Mouse (Mus musculus): ENCODE measurements around the gene Fam234b. TPM values are rescaled to one million over a fixed set of nuclear protein-coding genes. Genes with fewer than 3 reads are reported as not detected.

Gene Fam234b
- polyA plus RNA-seq, 1 experiment from 2014 or later: 5.7 TPM

GRCm38 (mm10) chr6:135260435-135260834, 62.7 kb downstream of the Fam234b start:
- Histone ChIP-seq H3K27me3 (replicated peaks; ENCODE audit: insufficient read depth, low read length) (no peaks in the 10 kb centered on the region), H3K9me3 (ENCODE audit: low read length) (no peaks in the 10 kb centered on the region), H3K4me2 (replicated peaks; ENCODE audit: low read depth, low read length) (no peak overlapping the region), H3K36me3 (ENCODE audit: insufficient read depth, low read length) (no peaks in the 10 kb centered on the region), H3K4me3 (ENCODE audit: low read depth, low read length) (no peak overlapping the region), H3K9ac (replicated peaks; ENCODE audit: low read depth) (no peak overlapping the region), H3K4me1 (ENCODE audit: insufficient read depth, low read depth, low read length) (no peaks in the 10 kb centered on the region), H3K27ac (ENCODE audit: low read length) (no peak overlapping the region)
- DNase-seq (ENCODE audit: low spot score) (no peak), ATAC-seq (no peak)
- TF ChIP-seq CTCF (IDR thresholded peaks at IDR 0.05) (no peak), EP300 (IDR thresholded peaks at IDR 0.05) (no peak)
- WGBS: 84% methylated on average over 6 of the region's 6 CpGs

DNA sequence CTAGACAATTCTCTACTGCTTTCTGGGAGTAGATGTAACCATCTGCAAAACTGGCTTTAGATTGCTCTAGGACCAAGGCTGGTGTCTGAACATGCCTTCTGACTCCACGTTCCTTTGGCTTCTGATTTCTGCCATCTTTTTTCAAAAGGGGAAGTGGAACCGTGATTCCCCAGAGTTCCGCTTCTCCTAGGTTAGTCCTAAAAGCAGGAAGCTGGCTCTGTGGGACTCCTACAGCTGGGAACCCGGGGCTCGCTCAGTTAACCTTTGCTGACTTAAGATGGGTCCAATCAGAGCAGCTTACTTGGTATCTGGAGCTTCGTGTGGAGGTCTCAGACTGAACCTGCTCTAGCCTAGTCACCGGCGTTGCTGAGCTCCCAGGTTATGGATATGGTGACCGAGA, 63.3 kb downstream of the Fam234b start:
- no peak for DNase-seq (ENCODE audit: low spot score)
- Histone ChIP-seq H3K27ac (ENCODE audit: low read length) (no peak overlapping the region), H3K4me3 (ENCODE audit: low read depth, low read length) (no peak overlapping the region), H3K4me1 (ENCODE audit: insufficient read depth, low read depth, low read length) (no peaks in the 10 kb centered on the region), H3K27me3 (replicated peaks; ENCODE audit: insufficient read depth, low read length) (no peaks in the 10 kb centered on the region), H3K4me2 (replicated peaks; ENCODE audit: low read depth, low read length) (no peak overlapping the region), H3K36me3 (ENCODE audit: insufficient read depth, low read length) (no peaks in the 10 kb centered on the region), H3K9me3 (ENCODE audit: low read length) (no peaks in the 10 kb centered on the region), H3K9ac (replicated peaks; ENCODE audit: low read depth) (no peak overlapping the region)
- TF ChIP-seq CTCF (IDR thresholded peaks at IDR 0.05) (no peak), EP300 (IDR thresholded peaks at IDR 0.05) (no peak)
- 89% methylated on average over 9 of the region's 9 CpGs for WGBS
- no peak for ATAC-seq

DNA sequence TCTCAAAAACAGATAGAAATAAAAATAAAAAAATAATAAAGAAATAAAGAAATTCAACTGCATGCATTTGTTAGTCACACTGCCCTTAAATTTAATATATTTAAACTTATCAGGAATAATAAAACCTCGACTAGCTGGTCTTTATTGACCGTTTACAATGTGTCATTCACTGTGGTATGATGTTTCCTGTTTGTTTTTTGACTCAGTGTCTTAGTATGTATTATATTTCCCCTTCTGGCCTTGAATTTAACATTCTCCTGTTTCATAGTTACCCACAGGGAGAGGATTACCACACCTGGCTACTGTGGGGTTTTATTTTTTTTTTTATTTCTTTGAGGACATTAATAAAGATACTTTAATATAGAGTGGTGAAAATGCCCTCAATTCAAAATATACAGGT, 64.8 kb downstream of the Fam234b start:
- H3K9me3 ChIP-seq (ENCODE audit: low read length): no peaks in the 10 kb centered on the region
- H3K27ac ChIP-seq (ENCODE audit: low read length): no peak overlapping the region
- no peak for DNase-seq (ENCODE audit: low spot score)
- H3K27me3 ChIP-seq (replicated peaks; ENCODE audit: insufficient read depth, low read length): no peaks in the 10 kb centered on the region
- no peak for TF ChIP-seq EP300 (IDR thresholded peaks at IDR 0.05)
- TF ChIP-seq CTCF (IDR thresholded peaks at IDR 0.05): no peak
- no peak for ATAC-seq
- H3K4me3 ChIP-seq (ENCODE audit: low read depth, low read length): no peak overlapping the region
- H3K4me2 ChIP-seq (replicated peaks; ENCODE audit: low read depth, low read length): no peak overlapping the region
- no peaks in the 10 kb centered on the region for H3K36me3 ChIP-seq (ENCODE audit: insufficient read depth, low read length)
- H3K4me1 ChIP-seq (ENCODE audit: insufficient read depth, low read depth, low read length): no peaks in the 10 kb centered on the region
- 51% methylated on average over 2 of the region's 2 CpGs for WGBS
- no peak overlapping the region for H3K9ac ChIP-seq (replicated peaks; ENCODE audit: low read depth)

- H3K36me3 ChIP-seq (ENCODE audit: insufficient read depth, low read length): no peaks in the 10 kb centered on the region
- no peak overlapping the region for H3K27ac ChIP-seq (ENCODE audit: low read length)
- DNase-seq (ENCODE audit: low spot score) (no peak), ATAC-seq (no peak)
- no peak overlapping the region for H3K4me3 ChIP-seq (ENCODE audit: low read depth, low read length)
- H3K9ac ChIP-seq (replicated peaks; ENCODE audit: low read depth): no peak overlapping the region
- no peaks in the 10 kb centered on the region for H3K9me3 ChIP-seq (ENCODE audit: low read length)
- no peaks in the 10 kb centered on the region for H3K27me3 ChIP-seq (replicated peaks; ENCODE audit: insufficient read depth, low read length)
- H3K4me1 ChIP-seq (ENCODE audit: insufficient read depth, low read depth, low read length): no peaks in the 10 kb centered on the region
- no peak for TF ChIP-seq EP300 (IDR thresholded peaks at IDR 0.05)
- TF ChIP-seq CTCF (IDR thresholded peaks at IDR 0.05): peak; percentile 50
- 94% methylated on average over 6 of the region's 6 CpGs for WGBS
- H3K4me2 ChIP-seq (replicated peaks; ENCODE audit: low read depth, low read length): no peak overlapping the region
These were observed 66.4 kb downstream of the Fam234b start for GRCm38 (mm10) chr6:135264136-135264535.

GRCm38 (mm10) chr6:135266056-135266455, 68.3 kb downstream of the Fam234b start:
- no peak overlapping the region for H3K9ac ChIP-seq (replicated peaks; ENCODE audit: low read depth)
- no peaks in the 10 kb centered on the region for H3K4me1 ChIP-seq (ENCODE audit: insufficient read depth, low read depth, low read length)
- WGBS: 87% methylated on average over 1 of the region's 1 CpGs
- TF ChIP-seq EP300 (IDR thresholded peaks at IDR 0.05): no peak
- TF ChIP-seq CTCF (IDR thresholded peaks at IDR 0.05): no peak
- no peaks in the 10 kb centered on the region for H3K27me3 ChIP-seq (replicated peaks; ENCODE audit: insufficient read depth, low read length)
- no peak for DNase-seq (ENCODE audit: low spot score)
- no peaks in the 10 kb centered on the region for H3K9me3 ChIP-seq (ENCODE audit: low read length)
- ATAC-seq: no peak
- no peak overlapping the region for H3K4me3 ChIP-seq (ENCODE audit: low read depth, low read length)
- H3K27ac ChIP-seq (ENCODE audit: low read length): no peak overlapping the region
- no peaks in the 10 kb centered on the region for H3K36me3 ChIP-seq (ENCODE audit: insufficient read depth, low read length)
- H3K4me2 ChIP-seq (replicated peaks; ENCODE audit: low read depth, low read length): no peak overlapping the region

DNA sequence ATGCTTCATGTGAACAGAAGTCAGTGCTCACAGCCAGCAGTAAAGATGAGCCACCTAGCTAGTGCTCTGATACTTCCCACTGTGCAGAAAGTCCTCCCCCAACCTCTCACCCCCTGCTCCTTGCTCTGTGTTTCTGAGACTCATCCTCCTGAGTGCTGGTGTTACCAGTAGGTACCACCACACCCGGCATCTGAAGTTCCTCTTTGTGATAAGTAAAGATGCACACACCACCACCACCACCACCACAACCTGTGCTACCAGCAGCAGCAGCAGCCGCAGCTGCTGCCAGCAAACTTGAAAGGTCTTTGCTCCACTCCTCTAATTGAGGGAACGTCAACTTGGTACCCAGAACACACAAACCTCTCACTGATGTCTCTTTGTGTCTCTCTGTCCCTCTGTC, 69.4 kb downstream of the Fam234b start:
- Histone ChIP-seq H3K27me3 (replicated peaks; ENCODE audit: insufficient read depth, low read length) (no peaks in the 10 kb centered on the region), H3K4me2 (replicated peaks; ENCODE audit: low read depth, low read length) (no peak overlapping the region), H3K27ac (ENCODE audit: low read length) (no peak overlapping the region), H3K9me3 (ENCODE audit: low read length) (no peaks in the 10 kb centered on the region), H3K4me3 (ENCODE audit: low read depth, low read length) (no peak overlapping the region), H3K9ac (replicated peaks; ENCODE audit: low read depth) (no peak overlapping the region), H3K4me1 (ENCODE audit: insufficient read depth, low read depth, low read length) (no peaks in the 10 kb centered on the region), H3K36me3 (ENCODE audit: insufficient read depth, low read length) (no peaks in the 10 kb centered on the region)
- ATAC-seq (no peak), DNase-seq (ENCODE audit: low spot score) (no peak)
- TF ChIP-seq CTCF (IDR thresholded peaks at IDR 0.05): no peak
- no peak for TF ChIP-seq EP300 (IDR thresholded peaks at IDR 0.05)
- whole genome bisulfite sequencing: 83% methylated on average over 3 of the region's 3 CpGs

DNA sequence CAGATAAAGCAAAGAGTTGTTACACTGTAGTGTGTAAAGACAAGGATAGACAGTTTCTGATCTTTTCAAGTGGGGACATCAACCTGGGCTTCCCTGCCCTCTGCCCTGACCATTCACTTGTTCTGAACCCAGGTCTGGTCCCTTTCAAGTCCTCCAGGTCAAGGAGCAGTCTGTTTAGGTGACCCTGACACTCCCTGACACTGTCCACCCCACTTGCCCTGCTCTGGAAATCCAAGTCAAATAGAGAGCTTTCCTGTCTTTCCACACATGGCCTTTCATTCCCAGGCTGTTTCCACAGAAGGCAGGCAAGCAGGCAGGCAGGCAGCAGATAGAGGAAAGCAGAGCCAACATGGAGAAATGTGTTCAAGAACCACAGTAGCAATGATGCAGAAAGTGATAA, 70.6 kb downstream of the Fam234b start:
- Histone ChIP-seq H3K27me3 (replicated peaks; ENCODE audit: insufficient read depth, low read length) (no peaks in the 10 kb centered on the region), H3K27ac (ENCODE audit: low read length) (no peak overlapping the region), H3K4me2 (replicated peaks; ENCODE audit: low read depth, low read length) (no peak overlapping the region), H3K36me3 (ENCODE audit: insufficient read depth, low read length) (no peaks in the 10 kb centered on the region), H3K4me3 (ENCODE audit: low read depth, low read length) (no peak overlapping the region), H3K9me3 (ENCODE audit: low read length) (no peaks in the 10 kb centered on the region), H3K4me1 (ENCODE audit: insufficient read depth, low read depth, low read length) (no peaks in the 10 kb centered on the region), H3K9ac (replicated peaks; ENCODE audit: low read depth) (no peak overlapping the region)
- ATAC-seq: no peak
- no peak for TF ChIP-seq CTCF (IDR thresholded peaks at IDR 0.05)
- TF ChIP-seq EP300 (IDR thresholded peaks at IDR 0.05): no peak
- DNase-seq (ENCODE audit: low spot score): no peak

Measured in lung, postnatal 0 days (tissue).